Mouse (Mus musculus): ENCODE measurements around the gene Atp2b4.

The Atp2b4 gene

DNA sequence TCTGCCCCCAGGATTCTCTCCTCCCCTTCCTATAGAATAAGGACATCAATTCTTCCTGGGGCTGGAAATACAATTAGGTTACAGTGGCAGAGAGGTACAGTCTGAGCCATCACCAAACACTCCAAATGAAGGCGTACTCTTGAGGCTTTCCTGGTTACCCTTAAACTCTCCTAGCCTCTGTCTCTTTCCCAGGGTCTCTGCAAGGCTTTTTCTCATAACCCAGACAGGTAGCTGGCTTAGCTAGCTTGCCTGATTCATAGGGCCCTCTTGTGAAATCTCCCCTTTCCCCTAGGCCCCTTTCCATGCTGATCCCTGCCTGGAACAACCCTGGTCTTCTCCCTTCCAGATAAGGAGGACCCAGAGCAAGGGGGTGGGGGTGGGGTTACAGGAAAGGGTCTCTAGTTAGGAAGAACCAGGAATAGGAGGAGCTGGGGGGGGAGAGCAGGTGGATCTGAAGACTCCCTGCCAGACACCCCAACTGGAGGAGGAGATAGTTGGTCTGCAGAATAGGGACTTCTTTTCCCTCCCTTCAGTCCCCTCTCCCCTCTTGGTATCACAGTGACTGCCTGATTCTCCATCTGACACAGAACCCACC is 1.9 kb downstream of the Atp2b4 start:
- DNase-seq (ENCODE audit: low spot score in 2 of 2), result no peak

DNA sequence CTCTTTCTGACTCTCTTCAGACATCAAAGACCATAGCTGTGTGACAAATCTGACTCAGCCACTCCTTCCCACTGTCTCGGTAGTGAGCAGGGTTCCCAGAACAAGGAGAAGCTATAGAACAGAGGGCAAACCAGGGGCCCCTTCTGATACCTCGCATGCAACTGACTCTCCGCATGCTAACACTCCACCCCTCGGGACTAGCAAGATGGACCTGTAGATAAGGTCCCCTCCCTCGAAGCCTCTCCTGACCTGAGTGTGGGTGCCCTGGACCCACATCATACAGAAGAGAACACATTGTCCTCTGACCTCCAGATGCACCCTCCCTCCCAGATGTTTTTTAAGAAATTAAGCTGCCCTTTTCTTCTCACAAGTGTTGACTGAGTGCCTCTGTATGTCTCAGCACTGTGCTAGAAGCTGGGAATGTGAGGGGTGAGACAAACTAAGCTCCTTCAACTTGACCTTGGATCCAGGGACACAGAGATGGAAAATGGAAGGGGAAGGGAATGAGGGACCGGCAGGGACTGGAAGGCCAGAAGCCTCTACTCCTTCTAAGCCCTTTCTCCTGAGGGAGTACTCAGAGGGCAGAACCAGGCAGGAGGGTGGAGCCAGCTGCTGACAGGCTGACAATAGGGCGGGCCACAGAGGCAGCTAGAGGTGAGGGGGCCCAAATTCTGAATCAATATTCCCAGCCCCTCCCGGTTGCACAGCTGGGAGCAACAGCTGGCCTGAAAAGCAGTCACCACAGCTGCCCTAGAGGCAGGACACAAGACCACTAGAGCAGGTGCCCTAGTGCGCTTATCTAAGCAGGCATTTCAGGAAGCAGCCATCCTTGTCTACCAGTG is 2.6 kb downstream of the Atp2b4 start:
- DNase-seq (ENCODE audit: low spot score in 2 of 2), result peak in 1 of 2 experiments; percentile 29

DNA sequence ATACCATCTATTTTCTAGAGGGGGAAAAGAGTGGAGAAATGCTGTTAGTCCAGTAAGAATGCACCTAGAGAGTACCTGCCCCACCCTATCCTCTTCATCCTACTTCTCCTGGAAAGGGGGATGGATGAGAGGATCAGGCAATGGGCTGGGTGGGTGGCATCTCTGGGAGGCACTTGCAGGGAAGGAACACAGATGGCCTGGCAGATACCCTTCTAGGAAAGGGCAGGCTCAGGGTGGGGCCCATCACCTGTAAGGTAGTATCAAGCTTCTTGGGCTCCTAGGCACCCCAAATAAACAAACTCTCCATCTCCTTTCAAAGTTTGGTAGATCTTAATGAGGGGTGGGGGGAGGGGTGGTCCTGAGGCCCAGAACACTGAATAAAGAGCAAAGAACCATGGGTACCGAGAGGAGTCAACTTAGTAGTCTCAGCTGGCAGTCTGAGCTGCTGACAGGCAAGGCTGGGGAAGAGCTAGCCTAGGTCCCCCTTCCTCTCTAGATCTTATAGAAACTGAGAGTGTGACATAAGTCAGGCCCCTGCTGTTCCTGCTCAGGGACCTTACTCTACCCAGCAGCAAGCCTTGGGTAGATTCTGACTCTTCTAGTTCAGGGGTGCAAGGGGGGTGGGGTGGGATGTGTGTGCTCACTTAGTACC is 3.4 kb downstream of the Atp2b4 start:
- peak in 1 of 2 experiments; percentile 27 for DNase-seq (ENCODE audit: low spot score in 2 of 2)

DNA sequence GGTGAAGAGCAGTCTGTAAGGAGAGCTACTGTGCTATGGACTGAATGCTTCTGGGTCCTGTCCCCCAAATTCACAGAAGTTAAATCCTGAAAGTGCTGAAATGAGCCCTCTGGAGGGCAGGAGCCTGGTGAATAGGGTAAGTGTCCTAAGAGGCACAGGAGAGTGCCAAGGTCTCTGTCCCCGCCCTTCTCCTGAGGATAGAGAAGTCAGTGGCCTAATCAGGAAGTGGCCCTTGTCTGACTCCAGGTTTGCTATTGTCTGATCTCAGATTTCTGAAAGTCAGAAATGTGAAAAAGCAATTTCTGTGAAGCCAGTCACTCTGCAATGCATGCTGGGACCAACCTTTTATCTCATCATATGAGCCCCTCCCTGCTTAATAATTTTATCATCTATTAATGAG is 7.2 kb downstream of the Atp2b4 start:
- DNase-seq (ENCODE audit: low spot score in 2 of 2), result no peak

DNA sequence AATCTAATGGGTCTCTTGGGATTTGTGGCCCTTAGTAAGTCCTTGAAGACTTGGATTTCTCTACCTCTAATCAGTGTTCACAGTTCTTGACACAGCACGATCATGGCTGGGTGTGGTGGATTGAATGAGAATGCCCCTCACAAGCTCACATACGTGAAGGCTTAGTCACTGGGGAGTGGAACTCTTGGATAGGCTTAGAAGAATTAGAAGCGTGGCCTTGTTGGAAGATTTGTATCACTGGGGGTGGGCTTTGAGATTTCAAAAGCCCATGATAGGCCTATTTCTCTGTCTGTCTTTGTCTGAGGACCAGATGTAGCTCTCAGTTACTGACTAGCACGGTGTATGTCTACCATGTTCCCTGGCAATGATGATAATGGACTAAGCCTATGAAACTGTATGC is 10.8 kb downstream of the Atp2b4 start:
- DNase-seq (ENCODE audit: low spot score in 2 of 2), result no peak

DNA sequence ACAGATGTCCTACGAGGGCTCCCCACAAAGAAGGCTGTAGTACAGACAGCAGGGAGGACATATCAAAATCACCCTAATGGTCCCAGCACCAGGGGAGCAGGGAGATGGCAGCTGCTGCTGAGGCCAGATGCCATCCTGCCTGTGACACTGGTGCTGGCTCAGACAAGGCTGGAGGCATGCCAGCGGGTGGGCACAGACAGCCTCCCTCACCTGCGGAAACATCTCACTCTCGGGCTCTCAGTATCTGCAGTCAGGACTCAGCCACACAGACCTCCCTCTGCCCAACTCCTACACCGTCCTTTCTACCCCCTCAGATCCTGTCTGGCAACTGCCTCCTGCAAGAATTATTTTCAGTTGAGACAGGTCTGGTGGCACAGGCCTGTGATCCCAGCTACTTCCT is 12.0 kb downstream of the Atp2b4 start:
- DNase-seq (ENCODE audit: low spot score in 2 of 2), result no peak

DNA sequence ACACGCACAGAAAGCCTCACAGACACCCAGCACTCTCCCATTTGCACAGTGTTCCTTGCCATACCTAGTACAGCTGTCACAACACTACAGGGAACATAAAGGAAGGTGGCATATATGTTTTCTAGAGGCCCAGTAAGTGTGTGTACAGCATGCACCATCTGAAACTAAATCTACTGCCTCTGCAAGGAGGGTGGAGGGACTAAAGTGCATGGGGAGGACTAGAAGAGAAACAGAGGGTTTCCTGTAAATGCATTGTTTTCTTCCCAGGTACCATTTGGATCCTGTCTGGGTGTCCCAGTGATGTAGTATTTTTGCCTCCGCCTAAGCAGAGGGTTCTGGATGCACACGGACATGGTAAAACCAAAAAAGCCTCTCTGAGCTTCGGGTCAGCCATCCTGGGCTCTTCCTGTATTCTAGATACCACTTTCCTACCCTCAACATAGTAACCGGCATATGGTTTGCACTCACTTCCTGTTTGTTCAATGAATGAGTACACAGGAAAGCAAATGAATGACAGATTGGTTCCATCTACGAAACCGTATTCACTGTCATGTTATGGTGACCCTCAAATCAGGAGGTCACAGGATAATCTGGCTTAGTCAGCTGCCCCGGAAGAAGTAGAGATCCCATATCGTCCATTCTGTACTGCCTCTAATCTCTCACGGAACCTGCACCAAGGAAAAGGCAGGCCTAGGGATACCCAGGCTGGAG is 13.2 kb downstream of the Atp2b4 start:
- no peak for DNase-seq (ENCODE audit: low spot score in 2 of 2)

DNA sequence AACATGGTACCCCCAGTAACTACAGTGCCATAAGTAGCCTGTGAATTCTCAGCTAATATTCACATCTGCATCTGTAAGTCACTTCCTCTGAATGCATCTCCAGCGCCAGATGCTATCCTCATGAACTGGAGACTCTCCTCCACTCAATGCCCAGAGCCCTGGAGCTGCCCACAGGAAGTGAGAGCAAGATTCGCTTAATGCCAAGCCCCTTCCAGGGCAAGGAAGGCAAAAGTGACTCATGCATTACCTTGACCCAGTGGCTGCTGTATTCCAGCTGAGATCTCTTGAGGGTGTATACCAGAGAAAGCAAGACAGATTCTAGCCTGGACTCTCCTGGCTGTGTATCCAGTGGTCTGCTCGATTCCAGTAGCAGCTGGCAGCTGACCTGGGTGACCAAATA is 16.2 kb downstream of the Atp2b4 start:
- no peak for DNase-seq (ENCODE audit: low spot score in 2 of 2)

DNA sequence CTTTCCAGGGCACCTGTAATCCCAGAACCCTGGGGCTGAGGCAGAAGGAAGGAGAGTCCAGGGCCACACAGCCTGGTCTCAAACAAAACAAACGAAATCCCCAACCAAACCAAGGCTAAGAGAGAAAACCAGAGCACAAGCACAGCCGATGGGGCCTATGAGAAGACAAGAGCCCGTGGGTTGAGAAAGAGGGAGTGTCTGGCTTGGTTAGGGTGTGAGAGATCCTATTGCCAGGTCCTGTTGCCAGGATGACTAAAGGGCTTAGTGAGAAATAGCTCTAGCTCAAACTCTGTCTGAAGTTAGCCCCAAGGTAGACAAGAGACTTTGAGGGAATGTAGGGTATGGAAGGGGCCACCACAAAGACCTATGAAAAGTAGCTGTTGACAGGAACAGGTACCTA is 19.3 kb downstream of the Atp2b4 start:
- DNase-seq (ENCODE audit: low spot score in 2 of 2), result no peak

DNA sequence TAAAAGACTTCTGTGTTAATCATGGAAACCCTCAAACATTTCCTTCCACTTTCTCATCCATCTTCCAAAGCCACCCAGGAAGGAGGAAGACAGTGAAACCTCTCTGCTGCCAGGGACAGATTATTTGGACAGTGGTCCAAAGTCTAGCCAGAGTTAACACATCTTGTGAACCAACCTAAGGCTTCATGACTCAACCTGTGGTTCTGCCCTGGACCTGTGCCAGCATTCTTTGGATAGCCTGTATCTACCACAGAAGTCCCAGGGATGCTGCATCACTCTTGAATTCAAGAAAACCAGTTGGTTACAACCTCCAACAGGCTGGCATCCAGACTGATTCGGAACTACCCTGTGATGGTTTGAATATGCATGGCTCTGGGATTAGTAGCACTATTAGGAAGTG is 21.8 kb downstream of the Atp2b4 start:
- DNase-seq (ENCODE audit: low spot score in 2 of 2), result no peak

DNA sequence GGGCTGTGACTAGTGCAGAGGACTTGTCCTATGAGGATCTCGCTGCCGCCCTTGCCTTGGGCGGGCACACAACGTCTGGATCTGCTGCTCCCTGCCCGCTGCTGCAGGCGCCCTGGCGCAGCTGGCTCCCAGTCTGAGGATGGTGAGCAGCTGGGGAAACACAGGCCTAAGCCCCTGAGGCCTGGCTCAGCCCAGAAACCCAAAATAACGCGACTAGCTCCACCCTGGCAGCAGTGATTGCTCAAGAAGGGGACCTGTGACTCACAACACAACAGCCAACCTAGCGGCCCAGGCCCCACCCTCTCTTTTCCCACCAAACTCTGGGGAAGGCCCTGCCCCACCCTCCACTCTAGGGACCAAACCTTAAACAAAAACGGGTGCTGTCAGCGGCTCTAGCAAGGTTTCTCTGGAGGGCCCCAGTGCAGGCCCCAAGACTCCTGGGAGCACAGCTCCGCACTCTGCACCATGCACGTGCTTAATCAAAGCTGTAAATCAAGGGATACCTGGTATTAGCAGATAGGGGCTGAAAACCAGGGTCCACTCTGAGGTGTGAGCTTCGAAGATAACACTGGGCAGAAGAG is 23.1 kb downstream of the Atp2b4 start:
- no peak for DNase-seq (ENCODE audit: low spot score in 2 of 2)

DNA sequence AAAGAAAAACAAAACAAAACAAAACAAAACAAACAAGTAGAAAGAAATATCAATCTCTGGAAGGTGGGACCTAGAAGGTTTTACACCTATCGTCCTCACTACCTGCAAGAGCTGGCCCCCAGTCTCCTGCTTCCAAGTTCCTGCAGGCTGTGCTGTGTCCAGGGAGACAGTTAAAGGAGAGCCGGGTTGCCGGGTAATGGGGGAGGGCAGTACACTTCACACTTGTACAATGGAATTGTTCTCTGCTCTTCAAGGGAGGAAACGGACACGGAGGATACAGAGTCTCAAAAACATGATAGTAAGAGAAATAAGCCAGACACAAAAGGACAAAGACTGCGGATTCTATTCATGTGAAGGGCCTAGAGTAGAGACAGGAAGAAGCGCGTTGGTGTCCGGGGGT is 28.3 kb downstream of the Atp2b4 start:
- DNase-seq (ENCODE audit: low spot score in 2 of 2), result no peak

DNA sequence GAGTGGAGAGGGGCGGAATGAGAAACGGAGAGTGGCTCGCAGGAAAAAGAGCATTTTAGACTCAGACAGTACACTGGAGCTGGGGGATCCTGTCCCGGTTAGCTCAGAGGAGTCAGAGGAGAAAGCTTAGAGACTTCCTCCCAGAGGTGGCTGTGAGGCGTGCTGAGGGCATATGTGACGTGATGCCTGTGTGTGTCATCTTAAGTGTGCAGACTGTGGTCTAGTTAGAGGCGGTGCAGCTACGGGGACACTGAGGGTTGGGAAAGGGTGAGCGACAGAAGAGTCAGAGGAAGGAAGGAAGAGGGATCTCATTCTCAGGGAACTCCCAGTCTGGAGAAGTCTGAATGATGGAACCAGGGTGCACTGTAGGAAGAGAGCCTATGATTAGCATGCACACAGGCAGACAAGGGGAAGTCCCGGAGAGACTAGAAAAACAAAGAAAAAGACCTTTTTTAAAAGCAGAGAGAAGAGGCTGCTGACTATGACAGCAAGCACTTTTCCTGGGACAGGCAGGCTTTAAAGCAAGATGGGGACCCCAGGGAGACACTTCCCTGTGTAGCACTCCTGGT is 28.9 kb downstream of the Atp2b4 start:
- no peak for DNase-seq (ENCODE audit: low spot score in 2 of 2)

DNA sequence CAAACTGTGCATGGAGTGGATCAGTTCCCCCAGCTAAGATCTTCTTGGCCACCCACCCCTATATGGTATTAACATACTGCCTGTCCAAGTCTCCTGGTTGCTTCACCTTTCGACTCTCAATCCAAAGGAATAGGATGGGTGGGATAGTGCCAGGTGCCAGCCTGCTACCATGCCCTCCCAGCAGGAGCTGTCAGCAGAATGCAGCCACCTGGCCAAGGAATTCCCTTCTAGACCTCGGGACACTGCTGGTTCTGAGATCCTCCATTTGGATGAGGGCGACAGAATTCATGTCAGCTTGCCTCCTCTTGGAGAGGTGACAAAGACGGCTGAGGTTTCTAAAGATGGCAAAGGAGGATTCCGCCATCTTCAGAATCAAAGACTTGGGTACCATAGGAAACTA is 32.8 kb downstream of the Atp2b4 start:
- DNase-seq (ENCODE audit: low spot score in 2 of 2), result no peak

DNA sequence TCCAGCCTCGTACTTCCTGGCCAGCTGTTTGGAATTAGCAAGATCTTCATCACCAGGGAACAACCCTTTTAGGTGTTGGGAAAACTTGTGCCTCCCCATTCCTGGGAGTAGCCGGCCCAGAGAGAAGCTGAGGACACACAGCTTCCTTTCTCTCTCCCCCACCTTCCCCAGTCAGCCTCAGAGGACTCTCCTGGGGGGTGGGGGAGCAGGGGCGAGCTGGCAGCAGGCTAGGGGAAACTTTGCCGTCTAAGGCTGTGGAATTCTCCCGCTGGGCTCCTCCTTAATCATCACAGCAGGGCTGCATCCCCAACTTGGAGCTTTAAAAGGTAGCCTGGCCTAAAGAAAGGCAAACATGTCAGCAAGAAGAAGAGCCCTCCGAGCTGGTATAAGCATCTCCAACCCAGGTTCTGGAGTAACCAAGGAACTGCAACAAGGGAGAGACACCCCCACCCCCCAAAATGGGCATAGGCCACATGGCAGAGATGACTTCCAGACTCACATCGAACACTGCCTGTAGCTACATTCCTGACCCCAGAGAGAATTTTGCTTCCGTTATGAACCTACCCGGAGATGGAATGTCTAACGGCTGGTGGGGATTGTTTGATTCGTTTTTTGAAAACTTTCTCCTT is 33.8 kb downstream of the Atp2b4 start:
- no peak for DNase-seq (ENCODE audit: low spot score in 2 of 2)

DNA sequence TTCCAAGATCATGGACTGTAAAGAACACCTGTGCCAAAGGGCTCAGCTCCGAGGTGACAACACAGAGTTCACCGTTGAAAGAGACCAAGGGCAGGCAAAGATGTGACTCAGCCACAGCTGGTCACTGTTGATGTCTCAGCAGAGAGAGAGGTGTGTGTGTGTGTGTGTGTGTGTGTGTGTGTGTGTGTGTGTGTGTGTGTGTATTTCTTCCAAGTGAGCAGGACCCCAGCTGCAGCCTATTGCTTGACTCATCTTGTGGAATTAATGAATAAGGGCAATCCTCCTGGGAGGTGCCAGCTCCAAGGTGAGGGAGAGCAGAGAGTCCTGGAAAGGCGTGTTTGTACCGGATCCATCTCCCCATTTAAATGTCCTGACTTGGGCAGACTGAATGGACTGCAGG is 35.5 kb downstream of the Atp2b4 start:
- DNase-seq (ENCODE audit: low spot score in 2 of 2), result no peak

DNA sequence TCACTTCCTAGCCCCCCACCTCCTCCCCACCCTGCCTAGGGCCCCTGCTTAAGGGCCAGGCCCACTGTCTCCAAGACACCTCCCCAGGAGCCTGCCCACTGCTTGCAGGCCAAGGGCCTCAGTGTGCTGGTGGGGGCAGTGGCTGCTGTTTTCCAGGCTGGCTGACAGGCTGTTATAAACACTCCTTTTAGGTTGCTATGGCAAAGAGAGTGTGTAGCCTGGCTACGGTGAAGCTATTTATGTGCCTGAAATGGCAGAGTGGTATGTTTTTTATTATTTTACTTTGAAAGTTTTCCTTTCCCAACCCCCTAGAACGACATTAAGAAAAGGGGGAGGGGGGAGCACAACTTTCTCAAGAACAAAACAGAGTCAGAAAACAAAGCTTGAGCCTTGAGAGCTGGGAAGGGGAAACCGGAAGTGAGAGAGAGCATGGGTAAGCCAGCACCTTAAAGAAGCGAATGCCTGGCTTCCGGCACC is 37.9 kb downstream of the Atp2b4 start:
- no peak for DNase-seq (ENCODE audit: low spot score in 2 of 2)

DNA sequence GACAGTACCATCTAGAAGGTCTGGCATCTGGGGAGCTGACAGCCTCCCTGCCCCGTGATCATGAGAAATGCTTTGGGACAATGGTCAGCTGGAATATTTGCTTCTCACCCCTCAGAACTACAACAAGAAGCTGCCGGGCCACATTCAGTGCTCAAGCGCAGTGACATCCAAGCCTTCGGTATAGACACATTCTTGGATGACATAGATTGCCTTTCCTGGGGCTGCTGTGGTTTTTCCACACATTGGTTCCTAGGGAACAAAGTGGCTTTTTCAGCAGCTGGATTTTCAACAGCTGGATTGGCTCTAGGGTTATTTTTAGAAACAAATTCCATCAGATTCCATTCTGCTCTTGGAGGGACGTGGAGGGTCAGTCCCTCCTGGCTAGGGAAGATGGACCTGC is 39.6 kb downstream of the Atp2b4 start:
- no peak for DNase-seq (ENCODE audit: low spot score in 2 of 2)

DNA sequence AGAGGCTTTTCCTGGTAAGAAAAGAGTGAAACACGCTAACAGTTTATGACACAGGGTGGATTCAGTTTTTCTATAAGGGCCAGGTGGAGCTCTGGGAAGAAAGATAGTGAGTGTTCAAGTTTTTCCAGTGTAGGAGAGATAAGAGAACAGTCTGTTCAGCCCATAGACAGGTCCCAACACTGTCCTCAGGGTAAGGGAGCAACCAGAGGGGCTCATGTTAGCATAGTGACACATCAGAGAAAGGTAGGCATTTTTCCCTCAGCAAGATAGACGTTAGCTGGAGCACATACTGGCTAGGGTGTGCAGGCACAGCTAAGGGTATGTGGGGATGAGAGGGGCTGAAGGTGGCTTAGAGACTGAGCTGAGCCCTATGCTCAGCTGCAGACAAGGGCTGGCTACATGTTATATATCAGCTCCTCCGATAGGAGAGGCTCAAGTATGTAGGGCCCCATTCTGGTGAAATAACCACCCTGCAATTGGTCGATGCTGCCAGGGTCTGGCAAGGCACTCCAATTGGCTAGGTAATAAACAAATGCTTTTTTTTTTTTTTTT is 46.4 kb downstream of the Atp2b4 start:
- no peak for DNase-seq (ENCODE audit: low spot score in 2 of 2)

DNA sequence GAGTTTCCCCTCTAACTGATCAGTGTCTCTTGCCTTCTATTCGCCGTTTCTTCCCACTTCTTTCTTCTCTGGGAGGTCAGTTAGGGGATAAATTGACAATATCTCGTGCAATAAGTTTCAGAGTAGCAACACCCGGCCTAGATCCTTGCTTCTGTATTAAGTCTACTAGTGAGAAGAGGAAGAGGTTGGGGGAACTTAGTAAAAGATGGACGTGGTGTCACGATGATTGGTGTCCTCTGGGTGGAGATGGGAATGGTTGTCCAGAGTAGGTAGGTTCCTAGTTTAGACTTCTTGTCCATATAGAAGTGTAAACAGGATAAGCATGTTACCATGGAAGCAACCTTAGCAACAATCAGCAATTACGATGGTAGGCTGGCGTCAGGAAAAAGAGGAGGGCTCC is 47.5 kb downstream of the Atp2b4 start:
- DNase-seq (ENCODE audit: low spot score in 2 of 2), result no peak

DNA sequence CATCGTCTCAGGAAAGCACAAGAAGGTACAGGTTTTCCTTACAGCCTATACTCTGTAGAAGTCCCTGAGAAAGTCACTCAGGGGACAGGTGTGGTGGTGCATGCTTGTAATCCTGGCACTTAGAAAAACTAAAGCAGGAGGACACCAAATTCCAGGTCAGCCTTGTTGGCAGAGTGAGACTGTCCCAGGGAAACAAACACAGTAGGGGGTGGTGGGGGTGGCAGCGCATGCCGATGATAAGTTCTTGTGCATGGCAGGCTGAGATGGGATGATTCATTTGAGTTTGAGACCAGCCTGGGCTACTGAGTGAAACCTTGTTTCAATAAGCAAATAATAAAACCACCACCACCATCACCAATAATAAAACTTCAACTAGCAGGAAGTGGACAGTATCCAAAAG is 49.2 kb downstream of the Atp2b4 start:
- no peak for DNase-seq (ENCODE audit: low spot score in 2 of 2)

Data from spleen, postnatal 14 days (tissue).